Mouse (Mus musculus): ENCODE measurements around the gene Ugt1a5.
A peak's percentile ranks its signal among the peaks of the same experiment; 100 is the strongest.

The Ugt1a5 gene

GRCm38 (mm10) chr1:88245881-88246280 is 80.1 kb downstream of the Ugt1a5 start:
- DNase-seq: no peak

- DNase-seq: no peak
Observed at GRCm38 (mm10) chr1:88246386-88246785, 80.6 kb downstream of the Ugt1a5 start.

- DNase-seq: no peak
Observed at GRCm38 (mm10) chr1:88247660-88248059, 81.8 kb downstream of the Ugt1a5 start.

GRCm38 (mm10) chr1:88248658-88249057 is 82.8 kb downstream of the Ugt1a5 start:
- no peak for DNase-seq

- DNase-seq: no peak
Observed at GRCm38 (mm10) chr1:88249596-88249995, 83.8 kb downstream of the Ugt1a5 start.

GRCm38 (mm10) chr1:88250023-88250422 is 84.2 kb downstream of the Ugt1a5 start:
- no peak for DNase-seq

GRCm38 (mm10) chr1:88253106-88253505 is 87.3 kb downstream of the Ugt1a5 start:
- no peak for DNase-seq

DNA sequence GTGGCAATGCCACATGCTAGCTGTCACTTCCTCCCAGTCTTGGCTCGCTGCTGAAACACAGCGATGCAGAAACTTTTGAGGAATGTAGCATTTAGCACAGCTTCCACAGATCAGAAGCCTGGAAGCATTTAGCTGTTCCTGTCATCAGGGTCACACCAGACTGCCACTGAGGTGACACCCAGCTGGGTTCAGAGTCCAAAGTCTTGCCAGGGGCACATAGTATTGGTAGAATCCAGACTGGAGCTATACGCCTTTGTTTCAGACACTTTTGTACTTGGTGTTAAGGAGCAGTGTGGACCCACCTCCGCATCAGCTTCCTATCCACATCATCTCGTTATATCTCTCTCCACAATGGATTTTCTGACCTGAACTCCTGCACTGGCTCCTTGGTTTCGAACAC is 87.7 kb downstream of the Ugt1a5 start:
- DNase-seq: no peak

DNA sequence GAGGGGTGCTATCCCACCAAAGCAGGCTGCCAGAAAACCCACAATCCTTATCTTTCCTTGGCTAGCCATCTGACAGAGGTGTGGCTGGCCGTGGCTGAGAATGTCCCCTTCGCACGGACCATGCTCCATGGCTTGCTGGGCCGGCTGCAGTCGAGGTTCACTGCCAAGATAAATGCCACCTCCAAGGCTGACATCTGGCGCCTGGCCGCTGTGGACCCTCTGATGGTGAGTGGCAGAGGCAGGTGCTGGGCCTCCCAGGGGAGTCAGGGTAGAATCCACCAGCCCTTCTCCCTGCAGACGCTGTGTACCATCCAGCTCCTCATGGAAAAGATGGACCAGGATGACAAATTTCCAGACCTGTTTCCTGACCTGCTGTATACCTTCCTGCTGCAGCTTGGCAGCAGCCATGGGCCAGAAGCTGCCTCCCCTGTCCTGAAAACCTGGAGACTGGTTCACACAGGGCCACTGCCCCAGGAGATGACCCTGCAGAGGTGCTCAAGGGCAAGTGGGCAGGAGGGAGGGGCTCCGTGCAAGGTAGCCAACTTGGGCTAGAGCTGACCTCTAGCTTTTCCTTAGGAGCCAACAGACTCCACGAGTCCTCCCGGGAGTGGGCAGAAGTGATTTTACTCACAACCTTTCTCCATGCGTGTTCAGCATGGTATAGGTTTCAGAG is 89.1 kb downstream of the Ugt1a5 start:
- no peak for DNase-seq

DNA sequence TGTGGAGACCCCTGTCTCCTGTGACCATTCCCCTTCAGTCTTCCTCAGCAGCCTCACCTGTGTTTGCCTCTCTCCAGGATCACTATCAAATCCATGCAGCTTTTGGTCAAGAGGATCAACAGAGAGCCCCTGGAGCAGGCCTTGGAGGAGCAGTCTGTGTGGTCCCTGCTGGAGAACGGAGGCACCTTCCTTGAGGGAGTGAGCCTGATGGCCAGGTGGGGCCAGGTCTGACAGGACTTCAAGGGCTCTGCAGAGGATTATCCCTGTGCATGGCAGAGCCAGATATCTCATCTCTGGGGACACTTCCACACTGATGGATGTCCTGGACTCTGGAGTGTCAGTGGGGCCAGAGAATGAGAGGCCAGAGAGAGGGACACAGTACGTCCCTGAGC is 89.7 kb downstream of the Ugt1a5 start:
- no peak for DNase-seq

GRCm38 (mm10) chr1:88255989-88256754 is 90.4 kb downstream of the Ugt1a5 start:
- peak; percentile 64 for DNase-seq

DNA sequence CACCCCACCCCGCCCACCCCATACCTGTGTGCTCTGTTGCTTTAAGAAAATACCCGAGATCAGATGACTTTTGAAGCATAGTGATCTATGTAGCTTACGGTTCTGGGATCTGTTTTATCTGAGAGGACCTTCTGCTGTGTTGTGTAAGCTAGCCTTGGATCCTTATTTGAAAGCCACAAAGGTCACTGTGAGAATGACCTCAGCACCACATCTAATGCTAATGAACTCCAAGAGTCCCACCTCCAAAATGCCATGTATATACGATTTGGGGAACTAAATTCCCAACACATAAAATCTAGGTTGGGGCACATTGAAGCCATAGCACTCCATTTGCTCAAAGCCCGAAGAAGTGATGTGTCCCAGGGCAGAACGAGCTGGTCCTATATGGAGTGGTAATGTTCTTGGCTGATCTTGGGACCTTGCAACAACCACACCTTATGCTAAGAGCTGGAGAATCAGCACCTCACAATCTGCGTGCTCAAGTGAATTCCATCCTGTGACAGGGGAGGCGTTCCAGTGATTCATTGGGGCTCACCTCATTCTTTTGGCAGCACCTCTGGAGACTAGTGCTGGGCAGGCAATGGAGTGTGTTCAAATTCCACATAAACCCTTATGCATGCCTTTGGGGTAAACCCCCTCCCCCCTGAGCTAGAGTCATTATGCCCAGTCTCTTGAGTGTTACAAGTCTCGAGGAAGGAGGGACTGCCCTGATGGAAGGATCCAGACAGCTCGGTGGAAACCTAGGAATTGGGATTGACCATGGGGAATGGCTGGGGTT is 91.3 kb downstream of the Ugt1a5 start:
- no peak for DNase-seq

DNA sequence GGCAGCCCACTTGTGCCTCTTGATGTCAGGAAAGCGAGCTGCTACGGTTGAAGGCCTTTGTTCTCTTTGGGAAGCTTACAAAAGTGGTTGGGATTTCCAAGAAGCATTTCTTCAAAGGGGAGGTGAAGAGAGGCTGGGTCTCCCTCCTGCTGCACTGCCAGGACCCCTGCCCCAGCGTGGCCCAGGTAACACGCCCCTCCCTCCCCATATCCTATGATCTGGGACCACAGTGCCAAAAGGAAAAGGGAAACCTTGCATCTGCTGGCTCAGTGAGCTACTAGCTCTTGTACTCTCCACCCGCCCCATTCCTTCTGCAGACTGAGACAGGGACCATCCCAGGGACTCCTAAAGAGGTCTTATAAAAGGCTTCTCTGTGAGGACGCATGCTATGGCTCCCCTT is 91.9 kb downstream of the Ugt1a5 start:
- DNase-seq: no peak

DNA sequence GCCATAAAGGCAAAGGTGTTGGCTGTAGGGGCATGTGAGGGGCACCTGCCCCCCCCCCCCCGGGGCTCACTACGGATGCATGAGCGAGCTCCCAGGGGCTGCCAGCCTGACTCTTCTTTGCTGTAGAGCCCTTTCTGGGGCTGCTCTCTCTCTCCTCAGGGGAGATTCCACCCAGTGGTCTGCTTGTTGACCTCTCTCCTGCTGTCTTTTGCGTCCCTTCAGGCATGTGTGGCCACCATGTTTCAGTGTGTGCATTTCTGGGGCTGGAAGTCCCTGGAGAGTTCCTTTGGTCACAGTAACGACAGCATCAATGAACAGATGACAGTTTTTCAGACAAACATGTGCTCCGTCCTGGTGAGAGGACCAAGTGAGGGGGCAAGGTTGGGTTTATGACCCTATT is 92.5 kb downstream of the Ugt1a5 start:
- DNase-seq: no peak

DNA sequence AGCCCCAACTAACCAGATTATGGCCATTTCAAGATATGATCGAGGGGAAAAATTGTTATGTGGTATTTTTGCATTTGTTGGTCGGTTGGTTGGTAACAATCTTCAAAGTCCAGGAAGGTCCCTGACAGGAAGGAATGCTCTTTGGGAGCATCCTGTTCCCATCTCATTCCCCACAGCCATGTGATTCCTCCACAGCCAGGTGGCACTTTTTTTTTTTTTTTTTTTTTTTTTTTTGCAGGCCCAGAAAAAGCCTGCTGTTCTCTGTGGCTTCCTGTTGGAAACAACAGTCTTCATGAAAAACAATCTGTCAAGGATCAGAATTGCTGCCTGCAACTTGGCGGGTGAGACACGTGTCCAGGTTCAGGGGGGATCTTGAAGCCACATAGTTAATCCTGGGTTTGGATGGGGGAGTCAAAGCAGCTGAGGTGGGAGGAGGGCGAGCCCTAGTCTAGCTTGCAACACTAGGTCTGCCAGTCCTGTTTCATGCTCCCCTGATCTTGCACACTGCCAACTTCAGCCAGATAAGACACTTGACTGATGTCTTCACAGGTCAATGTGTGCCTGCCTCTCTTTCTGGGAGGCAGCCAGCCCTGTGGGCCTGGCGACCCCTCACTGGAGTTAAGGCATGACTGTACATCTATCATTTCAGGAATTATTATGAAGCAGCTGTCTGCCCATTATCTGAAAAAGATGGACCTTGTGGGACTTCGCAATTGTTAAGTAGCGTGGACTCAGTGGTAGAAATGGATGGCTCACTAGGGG is 93.2 kb downstream of the Ugt1a5 start:
- DNase-seq: peak; percentile 60

GRCm38 (mm10) chr1:88259643-88260024 is 93.8 kb downstream of the Ugt1a5 start:
- DNase-seq: no peak

- peak; percentile 53 for DNase-seq
Observed at GRCm38 (mm10) chr1:88260114-88260513, 94.3 kb downstream of the Ugt1a5 start.

DNA sequence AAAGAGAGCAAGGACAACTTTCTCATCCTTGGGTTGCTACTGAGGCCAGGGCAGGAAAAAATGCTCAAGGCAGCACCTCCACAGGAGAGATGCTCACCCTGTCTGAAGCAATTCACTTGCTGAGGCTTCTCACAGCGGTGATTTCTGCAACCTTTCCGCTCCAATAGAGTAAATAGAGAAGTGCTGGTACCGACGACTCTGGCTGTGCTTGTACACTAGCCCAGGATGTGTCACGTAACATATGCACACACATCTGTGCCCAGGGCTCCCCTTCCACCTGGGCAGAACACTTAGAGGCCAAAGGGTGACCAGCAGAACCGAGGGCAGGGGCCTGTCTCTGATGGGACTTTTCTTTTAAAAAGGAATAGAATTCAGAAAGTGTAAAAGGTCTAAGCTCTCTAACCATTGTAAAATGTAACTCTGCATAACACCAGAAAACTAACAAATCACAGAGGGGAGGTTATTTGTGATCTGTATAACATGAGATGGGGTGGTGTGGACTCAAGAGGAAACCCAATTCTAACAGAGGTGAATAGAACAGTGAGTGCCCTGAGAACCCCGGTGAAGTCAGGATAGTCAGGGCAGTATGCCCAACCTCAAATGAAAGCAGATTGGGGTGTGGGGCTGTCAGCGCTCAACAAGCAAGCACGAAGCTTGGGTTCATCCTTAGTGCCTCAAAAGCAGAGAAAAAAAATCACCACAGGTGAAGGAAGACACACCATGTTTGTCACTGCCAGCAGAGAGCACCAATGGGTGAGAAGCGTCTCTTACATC is 95.0 kb downstream of the Ugt1a5 start:
- no peak for DNase-seq

DNA sequence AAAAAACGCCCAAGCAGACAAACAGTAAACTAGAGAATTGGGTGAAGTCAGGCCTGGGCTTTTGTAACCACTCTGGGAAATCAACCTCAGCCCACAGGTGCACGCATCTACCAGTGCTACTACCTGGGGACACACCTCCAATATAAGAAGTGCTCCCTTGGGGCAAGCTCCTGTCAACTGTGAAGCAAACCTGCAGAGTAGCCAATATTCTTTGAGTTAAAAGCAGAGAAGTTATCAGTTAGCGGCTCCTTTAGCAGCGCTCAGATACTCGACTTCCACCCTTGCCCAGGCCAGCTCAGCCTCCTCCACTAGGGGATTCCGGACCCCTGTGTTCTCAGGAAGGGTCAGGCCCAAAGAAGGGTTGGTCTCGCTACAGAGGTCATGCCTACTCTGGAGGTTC is 95.9 kb downstream of the Ugt1a5 start:
- no peak for DNase-seq

GRCm38 (mm10) chr1:88262255-88262654 is 96.4 kb downstream of the Ugt1a5 start:
- DNase-seq: no peak

- DNase-seq: no peak
Observed at GRCm38 (mm10) chr1:88262961-88263360, 97.1 kb downstream of the Ugt1a5 start.

GRCm38 (mm10) chr1:88263778-88264177 is 98.0 kb downstream of the Ugt1a5 start:
- DNase-seq: no peak
